Mouse (Mus musculus) testis, adult 2 months (tissue): ENCODE results near the gene Fam228a. TPM values are rescaled to one million over a fixed set of nuclear protein-coding genes. Genes with fewer than 3 reads are reported as not detected.
A peak's percentile ranks its signal among the peaks of the same experiment; 100 is the strongest.
"Not testable (repeated sequence)": the region's sequence is repeated elsewhere in the genome, so short reads cannot be mapped to it uniquely, and the experiment has no call there.

Experiments used
- H3K27ac ChIP-seq: fragments of 200-500 bp; 2 replicates; pipeline ENCODE4 v1.5.1; 2012; ENCODE audit warnings: low read depth, low read length; ENCODE audit not compliant: control insufficient read depth, insufficient read depth
- H3K27me3 ChIP-seq: fragments of 200-500 bp; 2 replicates; pipeline ENCODE4 v1.6.1; 2012; ENCODE audit warnings: mild to moderate bottlenecking, low read length, moderate library complexity; ENCODE audit not compliant: control insufficient read depth, insufficient read depth
- H3K36me3 ChIP-seq: fragments of 200-500 bp; 2 replicates; pipeline ENCODE4 v1.6.1; 2012; ENCODE audit warnings: mild to moderate bottlenecking, low read length; ENCODE audit not compliant: control insufficient read depth, insufficient read depth
- H3K4me1 ChIP-seq: fragments of 200-500 bp; 2 replicates; pipeline ENCODE4 v1.6.1; 2012; ENCODE audit warnings: low read length; ENCODE audit not compliant: control insufficient read depth, insufficient read depth
- H3K4me3 ChIP-seq: fragments of 200-500 bp; 2 replicates; pipeline ENCODE4 v1.5.1; 2012; ENCODE audit warnings: low read depth, mild to moderate bottlenecking, low read length, moderate library complexity, mixed read lengths; ENCODE audit not compliant: control insufficient read depth
- CTCF ChIP-seq: fragments of 200-500 bp; IDR thresholded peaks from 2 replicates; pipeline ENCODE4 v1.5.1; 2012; ENCODE audit warnings: low read depth, mild to moderate bottlenecking, inconsistent platforms, low read length, moderate library complexity; ENCODE audit not compliant: control insufficient read depth, insufficient read depth, insufficient replicate concordance
- POLR2A ChIP-seq: fragments of 200-500 bp; IDR thresholded peaks from 2 replicates; pipeline ENCODE4 v1.6.1; 2012; ENCODE audit warnings: low read depth, mild to moderate bottlenecking, inconsistent platforms, low read length, moderate library complexity; ENCODE audit not compliant: control insufficient read depth
- polyA plus RNA-seq: library from polyadenylated mRNA; depleted of rRNA; stranded (reverse); fragments of >200 nt; gene quantifications from 2 replicates; pipeline ENCODE4 v1.2.3, GENCODE M21; 2012

Gene Fam228a
- polyA plus RNA-seq, 1 experiment = 14.6 TPM

DNA sequence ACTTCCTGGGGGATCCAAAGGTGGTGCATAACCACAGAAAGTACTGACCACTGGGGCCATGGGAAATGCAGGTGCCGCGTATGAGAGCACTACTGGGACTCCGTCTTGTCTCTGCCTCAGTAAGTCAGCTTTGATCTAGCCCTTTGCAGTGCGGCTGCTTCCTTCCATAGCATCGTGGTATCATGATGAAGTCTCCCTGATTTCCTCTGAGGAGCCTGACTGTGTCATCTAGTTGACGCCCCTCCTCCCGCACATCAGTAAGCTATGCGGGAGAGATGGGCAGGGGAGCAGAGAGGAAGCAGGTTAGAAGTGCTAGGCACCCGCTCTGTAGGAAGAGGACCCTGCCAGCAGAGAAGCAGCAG is 37.3 kb upstream of the Fam228a start:
- TF ChIP-seq POLR2A = no peak
- TF ChIP-seq CTCF = no peak
- Histone ChIP-seq H3K36me3 (no peaks in the 10 kb centered on the region; the same call in 1 of the 2 replicates), H3K27me3 (no peaks in the 10 kb centered on the region), H3K27ac (no peak overlapping the region), H3K4me1 (no peaks in the 10 kb centered on the region; the same call in 1 of the 2 replicates), H3K4me3 (peak overlapping the region; percentile 27; the same call in 1 of the 2 replicates)

GRCm38 (mm10) chr12:4774895-4775587 is 36.8 kb upstream of the Fam228a start:
- TF ChIP-seq CTCF (no peak), POLR2A (no peak)
- Histone ChIP-seq H3K27me3 (no peaks in the 10 kb centered on the region), H3K36me3 (no peaks in the 10 kb centered on the region; the same call in 1 of the 2 replicates), H3K4me1 (no peaks in the 10 kb centered on the region; the same call in none of the 2 replicates), H3K4me3 (peak overlapping the region; percentile 39), H3K27ac (no peak overlapping the region)

DNA sequence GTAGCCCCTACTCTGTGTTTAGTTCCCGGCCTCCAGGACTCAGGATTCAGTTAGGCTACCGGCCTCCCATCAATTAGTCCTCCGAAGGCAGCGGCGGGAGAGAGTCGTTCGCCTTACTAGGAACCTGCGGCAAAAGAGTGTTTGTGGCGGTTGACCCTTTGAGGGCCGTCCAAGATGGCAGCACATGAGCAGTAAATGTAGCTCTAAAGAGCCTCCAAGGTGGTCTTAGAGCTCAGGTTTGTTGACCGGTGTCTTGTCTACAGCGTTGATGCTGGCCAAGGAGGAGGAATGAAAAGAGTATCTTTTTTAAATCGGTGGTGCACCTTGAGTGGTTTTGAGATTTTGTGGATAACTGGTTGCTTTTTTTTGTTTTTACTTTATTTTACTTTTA is 31.1 kb upstream of the Fam228a start:
- Histone ChIP-seq H3K4me3 (peak overlapping the region; percentile 91), H3K27me3 (no peaks in the 10 kb centered on the region), H3K27ac (peak overlapping the region; percentile 93), H3K36me3 (no peaks in the 10 kb centered on the region), H3K4me1 (no peaks in the 10 kb centered on the region; the same call in none of the 2 replicates)
- TF ChIP-seq CTCF = no peak
- 0 out of 2 replicates have a peak, but pooled peaks have one; percentile 6 for TF ChIP-seq POLR2A

- Histone ChIP-seq H3K36me3 (no peaks in the 10 kb centered on the region), H3K4me3 (peak within 1 kb of the TSS; percentile 91), H3K27me3 (no peaks in the 10 kb centered on the region), H3K27ac (peak within 1 kb of the TSS; percentile 93), H3K4me1 (no peaks in the 10 kb centered on the region; the same call in none of the 2 replicates)
- TF ChIP-seq POLR2A (peak; percentile 89), CTCF (peak; percentile 82)
Measured at GRCm38 (mm10) chr12:4768492-4769332, 30.5 kb upstream of the Fam228a start, which contains the start of the genes Pfn4 and Fam228b. Gene Pfn4 (plus strand): TSS chr12:4769022. Gene Fam228b (minus strand): TSS chr12:4769267.

- no peaks in the 10 kb centered on the region for H3K36me3 ChIP-seq
- no peak overlapping the region for H3K4me3 ChIP-seq
- no peak overlapping the region for H3K27ac ChIP-seq
- no peaks in the 10 kb centered on the region for H3K4me1 ChIP-seq
- no peak for TF ChIP-seq POLR2A
- TF ChIP-seq CTCF = no peak
- H3K27me3 ChIP-seq = no peaks in the 10 kb centered on the region
Measured at GRCm38 (mm10) chr12:4757060-4757459, 18.8 kb upstream of the Fam228a start.

DNA sequence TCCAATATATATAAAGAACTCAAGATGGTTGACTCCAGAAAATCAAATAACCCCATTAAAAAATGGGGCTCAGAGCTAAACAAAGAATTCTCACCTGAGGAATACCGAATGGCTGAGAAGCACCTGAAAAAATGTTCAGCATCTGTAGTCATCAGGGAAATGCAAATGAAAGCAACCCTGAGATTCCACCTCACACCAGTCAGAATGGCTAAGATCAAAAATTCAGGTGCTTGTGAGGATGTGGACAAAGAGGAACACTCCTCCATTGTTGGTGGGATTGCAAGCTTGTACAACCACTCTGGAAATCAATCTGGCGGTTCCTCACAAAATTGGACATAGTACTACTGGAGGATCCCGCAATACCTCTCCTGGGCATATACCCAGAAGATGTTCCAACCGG is 16.2 kb upstream of the Fam228a start:
- not testable (repeated sequence) for H3K36me3 ChIP-seq, H3K27ac ChIP-seq, H3K4me3 ChIP-seq, H3K27me3 ChIP-seq, H3K4me1 ChIP-seq

GRCm38 (mm10) chr12:4744486-4744885 is 6.3 kb upstream of the Fam228a start:
- Histone ChIP-seq H3K27me3 (no peaks in the 10 kb centered on the region), H3K27ac (no peak overlapping the region), H3K4me1 (no peaks in the 10 kb centered on the region), H3K36me3 (no peaks in the 10 kb centered on the region), H3K4me3 (no peak overlapping the region)
- TF ChIP-seq CTCF = no peak
- no peak for TF ChIP-seq POLR2A
